Mouse (Mus musculus) ES-E14 (cell line): ENCODE results near the gene Hyal1. TPM values are rescaled to one million over a fixed set of nuclear protein-coding genes. Genes with fewer than 3 reads are reported as not detected.

Experiments
- DNase-seq: peaks from one replicate; pipeline ENCODE4 v3.0.0-alpha.2; 2013; ENCODE audit warnings: low read depth, low spot score
- H3K27ac ChIP-seq: 2 replicates; pipeline ENCODE4 v1.5.1; 2012; ENCODE audit warnings: low read depth, mild to moderate bottlenecking, low read length, moderate library complexity, mixed read lengths; ENCODE audit not compliant: poor library complexity, insufficient read depth, severe bottlenecking
- H3K36me3 ChIP-seq: 2 replicates; pipeline ENCODE4 v1.6.1; 2012; ENCODE audit warnings: mild to moderate bottlenecking, low read length, moderate library complexity, mixed read lengths; ENCODE audit not compliant: control insufficient read depth, poor library complexity, insufficient read depth, severe bottlenecking
- H3K4me1 ChIP-seq, 2 experiments: fragments of 150-350 bp in 1 of 2; sonication (generic) in 1 of 2; 2 replicates each; pipeline ENCODE4 v1.6.1; 2012; ENCODE audit warnings: low read length in 2 of 2, mild to moderate bottlenecking in 1 of 2, mixed read lengths in 1 of 2; ENCODE audit not compliant: control insufficient read depth in 2 of 2, insufficient read depth in 2 of 2, poor library complexity in 1 of 2
- H3K4me3 ChIP-seq, 2 experiments: fragments of 150-350 bp in 1 of 2; sonication (generic) in 1 of 2; 2 replicates each; pipeline ENCODE4 v1.5.1; 2012; ENCODE audit warnings: low read length in 2 of 2, low read depth in 1 of 2, mild to moderate bottlenecking in 1 of 2, mixed read lengths in 1 of 2; ENCODE audit not compliant: insufficient read depth in 1 of 2, poor library complexity in 1 of 2, severe bottlenecking in 1 of 2
- H3K9ac ChIP-seq: 2 replicates; pipeline ENCODE4 v1.6.1; 2012; ENCODE audit warnings: low read depth, mild to moderate bottlenecking, low read length, mixed read lengths; ENCODE audit not compliant: poor library complexity, insufficient read depth, severe bottlenecking
- H3K9me3 ChIP-seq: fragments of 150-350 bp; sonication (generic); 2 replicates; pipeline ENCODE4 v1.6.1; 2012; ENCODE audit warnings: low read depth, mild to moderate bottlenecking, low read length; ENCODE audit not compliant: control insufficient read depth, insufficient read depth
- CHD2 ChIP-seq: IDR thresholded peaks from 2 replicates; pipeline ENCODE4 v1.6.1; 2014; ENCODE audit warnings: mild to moderate bottlenecking, low read depth, low read length, inconsistent platforms
- HCFC1 ChIP-seq: IDR thresholded peaks from 2 replicates; pipeline ENCODE4 v1.6.1; 2012; ENCODE audit warnings: low read length, inconsistent platforms, borderline replicate concordance; ENCODE audit not compliant: insufficient read depth
- MAFK ChIP-seq: IDR thresholded peaks from 2 replicates; pipeline ENCODE4 v1.6.1; 2014; ENCODE audit warnings: mild to moderate bottlenecking, low read depth, low read length, inconsistent platforms; ENCODE audit not compliant: insufficient read depth
- ZC3H11A ChIP-seq: IDR thresholded peaks from 2 replicates; pipeline ENCODE4 v1.6.1; 2012; ENCODE audit warnings: low read depth, mild to moderate bottlenecking, inconsistent platforms, low read length, borderline replicate concordance
- ZNF384 ChIP-seq: IDR thresholded peaks from 2 replicates; pipeline ENCODE4 v1.6.1; 2012; ENCODE audit warnings: low read depth, low read length, inconsistent platforms
- in situ Hi-C, 2 experiments: fragments of 600-800 bp; cut with MboI; formaldehyde crosslinking; loops; one replicate each; pipeline ENCODE4 v1.15.1; 2025; ENCODE audit warnings: low sequenced_read_pairs in 2 of 2, inconsistent platforms in 1 of 2; ENCODE audit not compliant: unreplicated experiment in 2 of 2
- total RNA-seq: library from RNA; depleted of rRNA; stranded (reverse); fragments of 300-350 nt; gene quantifications from 2 replicates; pipeline ENCODE4 v1.2.3, GENCODE M21; 2012

The Hyal1 gene
- total RNA-seq, 1 experiment: 11.8 TPM

- H3K27ac ChIP-seq: no peak within 1 kb of the TSS
- peak within 1 kb of the TSS; percentile 80 to 93 for H3K4me3 ChIP-seq
- peaks cover 25% of the 10 kb centered on the region for H3K36me3 ChIP-seq
- in situ Hi-C loops: no loop called here
- H3K9ac ChIP-seq: peak within 1 kb of the TSS; percentile 80
- DNase-seq: peak; percentile 96
- H3K9me3 ChIP-seq: no peaks in the 10 kb centered on the region
- TF ChIP-seq ZNF384: no peak
- peak; percentile 17; the same call in 1 of the 2 replicates for TF ChIP-seq CHD2
- TF ChIP-seq HCFC1: peak; percentile 98
- H3K4me1 ChIP-seq: peaks cover 0 to 11% of the 10 kb centered on the region in 2 experiments; a peak in 2 of 4 replicates
Observed at GRCm38 (mm10) chr9:107541474-107542351, 35.0 kb upstream of the Hyal1 start, which contains the start of the genes Cyb561d2 and Nprl2. Gene Cyb561d2, minus strand, starts transcription at chr9:107542193. Gene Nprl2, plus strand, starts transcription at chr9:107542226.

GRCm38 (mm10) chr9:107542352-107542686, 34.4 kb upstream of the Hyal1 start:
- no peak for DNase-seq
- H3K9ac ChIP-seq: peak overlapping the region; percentile 80
- in situ Hi-C loops: no loop called here
- H3K4me1 ChIP-seq: peaks cover 0 to 12% of the 10 kb centered on the region in 2 experiments; a peak in 3 of 4 replicates
- TF ChIP-seq CHD2: no peak
- TF ChIP-seq MAFK: no peak
- no peak for TF ChIP-seq HCFC1
- no peak for TF ChIP-seq ZNF384
- no peak for TF ChIP-seq ZC3H11A
- H3K36me3 ChIP-seq: peaks cover 23% of the 10 kb centered on the region
- no peaks in the 10 kb centered on the region for H3K9me3 ChIP-seq
- H3K27ac ChIP-seq: no peak overlapping the region
- H3K4me3 ChIP-seq: peak overlapping the region; percentile 80 to 93

- Histone ChIP-seq H3K36me3 (peaks cover 23% of the 10 kb centered on the region), H3K9ac (peak overlapping the region; percentile 80; the same call in 1 of the 2 replicates), H3K4me1 (peaks cover 0 to 16% of the 10 kb centered on the region in 2 experiments; a peak in 3 of 4 replicates), H3K4me3 (peak overlapping the region; percentile 80 to 93), H3K9me3 (no peaks in the 10 kb centered on the region), H3K27ac (no peak overlapping the region)
- in situ Hi-C loops: no loop called here
- TF ChIP-seq MAFK (no peak), ZC3H11A (no peak), CHD2 (no peak), ZNF384 (no peak), HCFC1 (no peak)
- DNase-seq: no peak
Observed at GRCm38 (mm10) chr9:107542721-107543120, 34.0 kb upstream of the Hyal1 start.

GRCm38 (mm10) chr9:107543299-107543698, 33.4 kb upstream of the Hyal1 start:
- H3K4me1 ChIP-seq: peaks cover 0 to 16% of the 10 kb centered on the region in 2 experiments; a peak in 3 of 4 replicates
- no peak for DNase-seq
- peaks cover 17% of the 10 kb centered on the region for H3K36me3 ChIP-seq
- no peak overlapping the region for H3K4me3 ChIP-seq
- TF ChIP-seq MAFK (no peak), ZNF384 (no peak), HCFC1 (no peak), ZC3H11A (no peak), CHD2 (no peak)
- no peaks in the 10 kb centered on the region for H3K9me3 ChIP-seq
- in situ Hi-C loops: no loop called here
- no peak overlapping the region for H3K27ac ChIP-seq
- no peak overlapping the region for H3K9ac ChIP-seq
